Mouse (Mus musculus) spleen, adult 2 months (tissue): ENCODE data around the gene Exosc7.

Experiments used
- CTCF ChIP-seq: fragments of 200-500 bp; IDR thresholded peaks from 2 replicates; pipeline ENCODE4 v1.5.1; 2011; ENCODE audit warnings: mild to moderate bottlenecking, inconsistent platforms; ENCODE audit not compliant: insufficient read depth, insufficient read length, insufficient replicate concordance; ENCODE audit errors: extremely low read depth
- POLR2A ChIP-seq: fragments of 200-500 bp; IDR thresholded peaks from 2 replicates; pipeline ENCODE4 v1.6.1; 2011; ENCODE audit warnings: low read depth, low read length, inconsistent platforms

- TF ChIP-seq CTCF (no peak), POLR2A (no peak)
Measured at GRCm38 (mm10) chr9:123087558-123087957, 25.5 kb upstream of the Exosc7 start.
